Mouse (Mus musculus): ENCODE data around the gene Hmmr.

Gene Hmmr

DNA sequence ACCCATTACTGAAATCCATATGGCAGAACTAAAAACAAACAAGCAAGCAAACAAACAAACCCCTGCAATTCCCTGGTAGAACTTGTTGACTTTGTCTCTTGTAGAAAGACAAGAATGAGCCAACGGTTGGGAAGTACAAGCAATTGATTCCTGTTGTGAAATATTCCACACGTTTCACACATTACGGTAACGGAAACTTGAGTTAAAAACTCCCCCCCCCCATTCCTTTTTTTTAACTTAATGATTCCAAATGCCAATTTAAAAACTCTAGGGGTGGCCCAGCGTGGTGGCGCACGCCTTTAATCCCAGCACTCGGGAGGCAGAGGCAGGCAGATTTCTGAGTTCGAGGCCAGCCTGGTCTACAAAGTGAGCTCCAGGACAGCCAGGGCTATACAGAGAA lies 38.1 kb downstream of the Hmmr start, which contains the start of gene Mat2b:
Gene Mat2b (minus strand): TSS at position 101 of the 400 bp plus-strand sequence.
- no peak for DNase-seq (ENCODE audit: low spot score in 2 of 2)

DNA sequence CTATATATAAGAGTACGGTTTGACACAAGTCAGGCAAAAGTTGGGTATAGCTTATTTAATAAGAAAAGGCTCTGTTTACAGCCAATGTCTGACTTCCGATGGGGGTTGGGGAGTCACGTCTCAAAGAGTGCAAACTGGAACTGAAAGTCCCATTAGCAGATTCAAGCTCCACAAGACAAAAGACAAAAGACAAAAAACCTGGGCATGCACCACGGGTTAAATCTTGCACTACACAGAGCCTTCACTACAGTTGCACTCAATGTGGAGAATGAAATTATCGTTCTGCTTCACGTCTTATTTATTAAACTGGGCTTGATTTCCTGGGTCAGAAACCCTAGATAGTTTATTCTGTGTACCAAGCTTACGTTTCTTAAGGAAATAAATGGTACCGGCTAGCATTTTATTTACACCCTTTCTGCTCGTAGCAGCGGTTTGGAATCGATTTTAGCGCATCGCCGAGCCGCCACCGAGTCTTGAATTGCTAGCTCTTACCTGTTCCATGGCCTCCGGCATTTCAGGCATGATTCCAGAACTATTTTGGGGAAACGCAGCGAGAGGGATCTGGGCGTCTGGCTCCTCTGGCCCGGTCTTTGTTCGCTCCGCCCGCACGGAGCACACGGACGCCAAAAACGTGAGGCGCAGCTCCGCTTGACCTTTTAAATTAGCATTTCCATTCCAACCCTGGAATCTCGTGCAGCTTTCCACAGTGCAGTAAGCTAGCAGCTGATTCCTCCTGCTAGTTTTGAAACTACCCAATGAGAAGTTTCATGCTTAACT lies 38.7 kb downstream of the Hmmr start:
- peak in 1 of 2 experiments; percentile 50 for DNase-seq (ENCODE audit: low spot score in 2 of 2)

DNA sequence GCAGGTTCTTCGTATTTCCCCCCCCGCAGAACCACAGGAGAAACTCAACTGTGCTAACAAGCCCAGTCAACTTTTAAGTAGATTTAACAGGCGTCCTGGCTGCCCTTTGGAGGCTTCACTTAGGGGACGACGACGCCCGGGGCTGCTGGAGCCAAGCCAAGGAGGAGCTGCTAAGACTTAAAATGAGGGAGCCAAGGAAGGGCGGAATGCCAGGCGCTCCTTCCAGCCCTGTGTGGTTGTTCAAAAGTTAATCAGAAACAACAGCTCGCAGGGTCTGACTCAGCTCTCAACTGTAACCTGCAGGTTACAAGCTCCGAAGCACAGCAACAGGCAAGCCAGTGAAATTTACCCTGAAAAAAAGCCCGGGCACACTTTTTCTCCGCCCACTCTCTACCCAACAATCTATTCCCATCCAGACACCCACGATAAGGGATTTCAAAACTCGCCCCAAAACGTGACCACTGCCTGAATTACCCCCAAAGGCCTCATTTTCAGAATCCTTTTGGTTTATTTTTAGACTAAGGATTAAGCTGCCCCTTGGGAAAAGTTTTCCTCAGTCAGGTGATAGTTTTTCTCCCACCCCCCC lies 39.8 kb downstream of the Hmmr start:
- DNase-seq (ENCODE audit: low spot score in 2 of 2), result peak in 1 of 2 experiments; percentile 46

DNA sequence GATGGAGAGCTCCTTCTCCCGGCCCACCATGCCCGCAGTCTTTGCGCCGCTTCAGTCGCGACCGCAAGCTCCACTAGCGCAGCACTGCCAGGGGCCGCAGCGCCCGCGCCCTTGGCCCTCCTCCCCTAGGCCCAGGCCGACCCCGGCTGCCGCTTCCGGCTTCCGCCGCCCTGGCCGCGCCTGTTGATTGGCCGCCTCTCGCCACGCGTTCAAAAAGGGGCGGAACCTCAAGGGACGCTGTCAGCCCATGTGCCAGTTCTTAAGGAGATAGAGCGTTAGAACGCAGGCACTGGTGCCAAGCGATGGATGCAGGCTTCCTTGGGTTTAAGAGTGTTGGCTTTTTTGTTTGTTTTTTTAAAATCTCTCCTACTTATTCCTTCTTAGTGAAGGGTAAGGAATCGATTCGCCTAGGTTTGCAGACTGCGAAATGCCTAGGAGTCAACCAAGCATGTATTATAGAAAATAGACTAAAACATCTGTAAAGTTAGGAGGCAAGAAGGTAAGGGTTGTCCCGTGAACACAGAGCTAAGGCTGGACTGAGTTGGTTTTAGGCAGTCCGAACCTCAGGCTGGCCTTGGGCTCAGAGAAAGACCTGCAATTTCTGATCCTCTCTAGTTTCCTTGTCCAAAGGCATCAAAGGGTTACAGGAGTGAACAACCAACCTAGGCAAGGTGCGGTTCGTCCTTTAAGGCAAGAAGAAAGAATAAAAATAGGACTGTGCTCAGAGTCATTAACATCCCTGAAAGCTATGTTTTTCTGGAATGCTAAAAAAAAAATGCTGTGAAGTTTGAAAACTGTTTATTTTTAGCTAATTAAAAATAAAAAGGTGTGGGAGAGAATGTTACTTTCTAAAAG lies 40.5 kb downstream of the Hmmr start:
- peak; percentile 81 to 95 for DNase-seq (ENCODE audit: low spot score in 2 of 2)

- DNase-seq (ENCODE audit: low spot score in 2 of 2), result peak in 1 of 2 experiments; percentile 40
These were observed 41.1 kb downstream of the Hmmr start for GRCm38 (mm10) chr11:40692101-40692509.

- DNase-seq (ENCODE audit: low spot score in 2 of 2), result no peak
These were observed 42.6 kb downstream of the Hmmr start for GRCm38 (mm10) chr11:40690444-40691127.

DNA sequence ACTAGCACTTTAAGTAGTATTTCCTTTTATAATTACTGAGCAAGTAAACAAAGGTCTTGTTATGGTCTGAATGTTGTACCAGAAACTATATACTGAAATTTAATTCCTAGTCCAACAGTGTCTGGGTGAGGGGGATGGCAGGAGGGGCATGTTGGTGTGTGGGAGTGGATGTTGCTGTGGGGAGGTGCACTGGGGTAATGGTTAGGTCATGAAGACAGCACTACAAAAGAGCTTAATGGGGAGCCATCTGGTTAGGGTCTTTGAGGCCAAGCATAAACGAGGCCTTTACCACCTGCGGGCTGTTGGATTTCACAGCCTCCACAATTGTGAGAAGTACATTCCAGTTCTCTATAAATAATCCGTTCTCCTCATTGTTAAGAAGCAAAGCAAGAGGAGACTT lies 49.9 kb downstream of the Hmmr start:
- DNase-seq (ENCODE audit: low spot score in 2 of 2), result no peak

GRCm38 (mm10) chr11:40682456-40682855 lies 50.8 kb downstream of the Hmmr start:
- no peak for DNase-seq (ENCODE audit: low spot score in 2 of 2)

- DNase-seq (ENCODE audit: low spot score in 2 of 2), result no peak
These were observed 56.1 kb downstream of the Hmmr start for GRCm38 (mm10) chr11:40677169-40677568.

DNA sequence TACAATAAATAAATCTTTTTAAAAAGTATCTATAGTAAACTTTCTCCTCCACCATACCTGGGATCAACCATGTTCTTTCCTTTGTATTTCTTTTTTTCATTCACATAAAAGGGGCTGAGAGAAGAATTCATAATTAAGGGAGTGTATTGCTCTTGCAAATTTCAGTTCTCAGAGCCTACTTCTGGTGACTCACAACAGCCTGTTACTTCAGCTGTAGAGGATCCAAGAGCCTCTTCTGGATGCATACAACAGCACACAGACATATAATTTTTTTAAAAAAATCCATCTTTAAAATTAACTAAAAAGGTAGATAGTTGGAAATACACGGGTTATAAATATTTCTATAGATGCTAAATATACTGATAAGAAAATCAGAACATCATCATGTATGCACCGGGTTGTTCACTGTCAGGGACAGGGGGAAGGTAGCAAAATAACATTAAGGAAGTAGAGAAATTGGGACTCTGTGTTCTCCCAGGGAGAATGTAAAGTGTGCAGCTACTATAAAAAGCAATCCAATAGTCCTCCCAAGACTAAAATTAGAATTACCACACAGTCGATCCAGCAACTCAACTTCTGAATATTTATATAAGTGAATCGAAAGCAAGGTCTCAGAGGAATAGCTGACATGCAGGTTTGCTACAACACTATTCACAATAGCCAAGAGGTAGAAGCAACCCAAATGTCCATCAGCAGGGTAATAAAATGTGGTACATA lies 58.0 kb downstream of the Hmmr start:
- DNase-seq (ENCODE audit: low spot score in 2 of 2), result no peak
